Mouse (Mus musculus): ENCODE measurements around the gene Lrrc45. TPM values are rescaled to one million over a fixed set of nuclear protein-coding genes. Genes with fewer than 3 reads are reported as not detected.
"Not testable (repeated sequence)": the region's sequence is repeated elsewhere in the genome, so short reads cannot be mapped to it uniquely, and the experiment has no call there.

Gene Lrrc45
- 52.9 and 66.0 TPM in 2 replicates for polyA plus RNA-seq (2015; fragmentation: Nextera tagmentation; extraction: Ambion mirVana)

DNA sequence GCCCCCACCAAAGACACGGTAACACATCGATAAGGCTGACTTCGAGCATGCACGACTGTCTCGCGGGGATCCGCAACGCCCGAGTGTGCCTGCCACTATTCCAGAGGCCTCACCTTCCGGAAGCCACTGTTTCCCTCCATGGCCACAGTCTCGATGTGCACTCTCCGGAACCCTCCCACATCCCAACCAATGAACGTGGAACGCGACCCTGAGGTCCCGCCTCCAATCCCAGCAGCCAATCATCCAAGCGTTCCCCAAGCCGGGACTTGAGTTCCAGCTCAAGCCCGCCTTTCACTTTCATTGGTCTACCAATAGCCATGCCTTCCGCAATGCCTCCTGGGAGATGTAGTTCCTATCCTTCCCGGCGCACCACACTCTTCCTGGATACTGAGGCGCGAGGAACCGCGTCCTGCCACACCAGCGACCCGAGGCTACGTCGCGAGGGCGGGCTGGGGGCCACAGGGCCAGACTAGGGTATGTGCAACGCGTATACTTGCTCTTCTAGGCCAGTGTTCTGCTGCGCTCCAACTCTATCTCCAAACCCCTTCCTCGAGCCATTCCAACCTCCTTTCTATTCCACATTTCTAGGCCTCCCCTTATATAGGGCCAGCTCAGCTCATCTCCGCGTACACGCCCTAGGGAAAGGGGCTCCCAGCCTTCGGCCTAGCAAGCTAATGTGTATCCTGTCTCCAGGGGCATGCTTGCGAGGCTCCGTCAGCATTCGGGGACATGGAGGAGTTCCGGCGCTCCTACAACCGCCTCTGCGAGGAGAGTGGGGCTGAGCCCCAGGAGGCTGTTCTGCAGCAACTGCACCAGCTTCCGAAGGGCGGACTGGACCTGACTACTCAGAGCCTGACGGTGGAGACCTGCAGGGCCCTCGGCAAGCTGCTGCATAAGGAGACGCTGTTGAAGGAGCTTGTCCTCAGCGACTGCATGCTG lies at the start of gene Lrrc45, which contains the start of gene Cenpx:
Gene Lrrc45, plus strand, starts transcription at position 346 of the 939 bp plus-strand sequence.
Gene Cenpx, minus strand, starts transcription at position 159 of the 939 bp plus-strand sequence.
- Histone ChIP-seq H3K27ac (peak within 1 kb of the TSS; percentile 88), H3K36me3 (peaks cover 59% of the 10 kb centered on the region), H3K27me3 (no peaks in the 10 kb centered on the region), H3K4me2 (peak within 1 kb of the TSS; percentile 100), H3K9ac (peak within 1 kb of the TSS; percentile 75), H3K9me3 (replicated peaks) (no peaks in the 10 kb centered on the region), H3K4me1 (peaks cover 56% of the 10 kb centered on the region), H3K4me3 (replicated peaks) (peak within 1 kb of the TSS; percentile 69)
- WGBS, result 1% methylated on average over 53 of the region's 53 CpGs
- ATAC-seq (replicated peaks; ENCODE audit: low FRiP score), result peak; percentile 94

DNA sequence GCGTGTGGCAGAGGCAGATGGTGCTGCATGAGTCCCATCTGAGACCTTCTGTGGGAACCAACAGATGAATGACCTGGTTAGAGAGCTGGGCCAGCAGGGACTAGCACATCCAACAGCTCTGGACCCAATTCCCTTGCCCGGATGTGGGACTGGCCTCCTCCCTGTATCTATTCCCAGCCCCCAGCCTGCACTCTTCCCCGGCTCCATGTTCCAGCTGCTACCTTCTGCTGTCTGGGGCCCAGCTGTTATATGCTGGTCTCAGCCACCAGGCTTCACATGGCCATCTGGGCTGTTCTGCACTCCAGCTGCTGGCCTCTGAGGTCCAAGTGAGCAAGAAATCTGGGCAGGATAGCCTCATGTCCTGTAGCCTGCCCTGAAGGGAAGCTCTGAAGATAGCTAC lies 48.3 kb upstream of the Lrrc45 start:
- Histone ChIP-seq H3K4me1 (peaks cover 16% of the 10 kb centered on the region), H3K9me3 (replicated peaks) (no peaks in the 10 kb centered on the region), H3K36me3 (no peaks in the 10 kb centered on the region), H3K27me3 (peaks cover 37% of the 10 kb centered on the region), H3K9ac (no peak overlapping the region), H3K4me3 (replicated peaks) (no peak overlapping the region), H3K27ac (no peak overlapping the region), H3K4me2 (no peak overlapping the region)
- WGBS, result 59% methylated on average over 3 of the region's 3 CpGs
- ATAC-seq (replicated peaks; ENCODE audit: low FRiP score), result no peak

DNA sequence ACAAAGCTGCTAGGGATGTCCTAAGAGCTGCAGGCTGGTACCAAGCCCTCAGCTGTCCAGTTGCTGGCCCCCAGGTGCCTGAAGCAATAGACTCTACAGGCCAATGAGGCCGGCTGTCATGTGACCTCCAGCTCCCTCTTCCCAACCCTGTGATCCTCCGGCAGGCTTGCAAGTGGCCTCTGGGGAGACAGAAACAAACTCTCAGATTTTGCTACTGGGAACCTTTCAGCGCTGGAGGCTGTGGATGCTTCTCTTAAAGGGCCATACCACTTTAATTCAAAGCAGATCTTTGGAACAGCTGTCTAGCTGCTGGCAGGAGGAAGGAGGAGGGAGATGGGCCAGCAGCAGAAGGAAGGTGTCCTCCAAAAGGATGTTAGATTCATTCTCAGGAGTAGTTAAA lies 47.1 kb upstream of the Lrrc45 start:
- H3K4me2 ChIP-seq, result no peak overlapping the region
- no peak overlapping the region for H3K4me3 ChIP-seq (replicated peaks)
- ATAC-seq (replicated peaks; ENCODE audit: low FRiP score), result no peak
- no peak overlapping the region for H3K9ac ChIP-seq
- no peaks in the 10 kb centered on the region for H3K36me3 ChIP-seq
- H3K27ac ChIP-seq, result no peak overlapping the region
- H3K27me3 ChIP-seq, result peaks cover 25% of the 10 kb centered on the region
- peaks cover 4% of the 10 kb centered on the region; the same call in 1 of the 2 replicates for H3K4me1 ChIP-seq
- H3K9me3 ChIP-seq (replicated peaks), result no peaks in the 10 kb centered on the region
- 8% methylated on average over 3 of the region's 3 CpGs for WGBS

DNA sequence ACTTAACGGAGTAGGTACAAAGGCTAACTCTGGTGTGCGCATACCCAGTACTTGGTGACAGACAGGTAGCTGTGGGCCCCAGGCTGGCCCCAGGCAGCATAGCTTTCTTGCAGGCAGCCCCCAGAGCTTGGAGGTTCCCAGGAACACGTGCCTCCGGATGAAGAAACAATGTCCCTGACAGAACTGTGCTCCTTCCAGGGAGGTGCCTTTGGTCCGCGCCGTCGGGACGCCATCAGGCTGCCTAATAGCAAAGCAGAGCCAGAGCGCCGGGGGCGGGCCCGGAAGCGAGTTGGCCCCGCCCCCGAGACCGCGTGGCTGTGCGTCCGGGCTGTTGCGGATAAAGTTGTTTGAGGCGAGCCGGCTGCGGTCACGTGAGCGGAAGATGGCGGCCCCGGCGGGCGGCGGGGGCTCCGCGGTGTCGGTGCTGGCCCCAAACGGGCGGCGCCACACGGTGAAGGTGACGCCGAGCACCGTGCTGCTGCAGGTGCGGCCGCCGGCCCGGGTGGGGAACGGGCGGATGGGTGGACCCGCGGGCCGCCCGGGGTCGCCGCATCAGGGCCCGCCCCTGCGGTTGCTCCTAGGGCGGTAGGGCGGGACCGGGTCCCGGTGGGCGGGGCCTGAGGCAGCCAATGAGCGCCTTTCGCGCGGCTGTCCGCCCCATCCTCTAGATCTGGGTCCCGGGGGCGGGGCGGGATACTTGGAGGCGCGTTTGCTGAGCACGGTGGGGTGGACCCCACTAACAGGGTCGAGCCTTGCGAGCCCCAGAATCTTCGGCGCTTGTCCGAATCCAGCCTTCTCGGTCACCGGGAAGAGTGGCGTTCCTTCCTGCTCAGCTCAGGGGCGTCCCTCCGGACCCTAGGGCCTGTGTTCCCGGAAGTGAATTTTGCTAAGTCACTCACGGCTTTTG lies 40.8 kb upstream of the Lrrc45 start, which contains the start of gene Aspscr1:
Gene Aspscr1, plus strand, starts transcription at position 287 of the 907 bp plus-strand sequence.
- Histone ChIP-seq H3K9ac (peak within 1 kb of the TSS; percentile 70), H3K36me3 (peaks cover 23% of the 10 kb centered on the region), H3K4me3 (replicated peaks) (peak within 1 kb of the TSS; percentile 93), H3K4me1 (peaks cover 20% of the 10 kb centered on the region), H3K27ac (peak within 1 kb of the TSS; percentile 93), H3K27me3 (no peaks in the 10 kb centered on the region), H3K9me3 (replicated peaks) (no peaks in the 10 kb centered on the region), H3K4me2 (peak within 1 kb of the TSS; percentile 83)
- under 1% methylated on average over 79 of the region's 83 CpGs for WGBS
- ATAC-seq (replicated peaks; ENCODE audit: low FRiP score), result peak; percentile 98

DNA sequence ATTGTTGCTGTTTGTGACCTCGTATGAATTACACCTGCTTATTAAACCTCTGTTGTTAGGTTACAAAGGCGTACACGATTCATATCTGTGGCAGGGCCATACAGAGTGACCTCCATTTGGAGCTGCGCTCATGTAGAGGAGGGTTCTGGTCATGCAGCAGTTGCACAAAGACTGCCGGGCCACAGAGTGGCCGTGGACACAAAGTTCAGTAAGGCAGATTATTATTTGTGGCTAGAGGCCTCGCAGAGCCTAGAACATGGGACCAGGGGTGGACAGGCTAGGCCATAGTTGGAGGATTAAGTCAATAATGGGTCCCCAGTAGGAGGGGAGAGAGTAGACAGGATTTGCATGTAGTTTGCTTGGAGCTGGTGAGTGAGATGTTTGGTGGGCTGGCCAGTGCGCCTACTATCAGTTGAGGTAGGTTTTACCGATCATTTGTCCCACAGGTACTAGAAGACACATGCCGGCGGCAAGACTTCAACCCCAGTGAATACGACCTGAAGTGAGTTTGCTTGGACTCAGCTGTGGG lies 40.1 kb upstream of the Lrrc45 start:
- ATAC-seq (replicated peaks; ENCODE audit: low FRiP score), result peak; percentile 12
- WGBS, result 38% methylated on average over 12 of the region's 12 CpGs

DNA sequence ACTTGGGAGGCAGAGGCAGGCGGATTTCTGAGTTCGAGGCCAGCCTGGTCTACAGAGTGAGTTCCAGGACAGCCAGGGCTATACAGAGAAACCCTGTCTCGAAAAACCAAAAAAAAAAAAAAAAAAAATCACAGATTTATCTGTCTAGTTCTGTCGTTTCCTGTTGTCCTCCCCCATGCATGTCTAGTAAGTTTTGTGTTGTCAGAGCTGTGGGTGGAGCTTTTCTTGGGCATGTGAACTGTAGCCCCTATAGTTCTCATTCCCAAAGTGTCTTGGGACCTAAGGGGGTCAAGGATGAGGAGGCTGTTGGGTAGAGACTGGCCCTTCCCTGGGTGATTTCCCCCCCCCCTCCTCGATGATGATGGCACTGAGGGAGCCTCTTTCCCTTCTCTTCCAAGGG lies 37.9 kb upstream of the Lrrc45 start:
- not testable (repeated sequence) for H3K9me3 ChIP-seq (replicated peaks); ATAC-seq (replicated peaks; ENCODE audit: low FRiP score); H3K9ac ChIP-seq; H3K4me2 ChIP-seq; H3K27ac ChIP-seq; H3K4me3 ChIP-seq (replicated peaks); H3K27me3 ChIP-seq
- peaks cover 53% of the 10 kb centered on the region for H3K36me3 ChIP-seq
- WGBS, result 79% methylated on average over 5 of the region's 5 CpGs
- peaks cover 20% of the 10 kb centered on the region for H3K4me1 ChIP-seq

More for the DNA sequence above, 40.1 kb upstream of the Lrrc45 start:
- no peaks in the 10 kb centered on the region for H3K27me3 ChIP-seq
- peaks cover 20% of the 10 kb centered on the region for H3K4me1 ChIP-seq
- H3K36me3 ChIP-seq, result peaks cover 30% of the 10 kb centered on the region
- peak overlapping the region; percentile 93 for H3K27ac ChIP-seq
- H3K4me2 ChIP-seq, result peak overlapping the region; percentile 83
- H3K9me3 ChIP-seq (replicated peaks), result no peaks in the 10 kb centered on the region
- H3K9ac ChIP-seq, result peak overlapping the region; percentile 70
- peak overlapping the region; percentile 93 for H3K4me3 ChIP-seq (replicated peaks)

DNA sequence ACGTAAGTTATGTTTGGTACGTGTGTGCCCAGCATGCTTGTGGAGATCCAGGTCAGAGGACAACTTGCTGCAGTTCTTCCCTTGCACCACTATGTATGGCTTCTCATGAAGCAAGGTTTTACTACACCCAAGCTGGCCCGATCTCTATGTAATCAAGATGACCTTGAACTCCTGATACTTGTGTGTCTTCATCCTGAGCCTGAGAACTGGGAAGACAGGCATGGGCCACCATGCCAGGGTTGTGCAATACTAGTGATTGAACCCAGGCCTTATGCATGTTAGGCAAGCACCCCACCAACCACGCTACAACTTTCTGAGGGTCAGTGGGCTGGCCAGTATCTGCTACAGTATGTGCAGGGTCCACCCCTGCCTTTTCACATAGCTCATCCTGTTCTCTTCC lies 36.8 kb upstream of the Lrrc45 start:
- no peak for ATAC-seq (replicated peaks; ENCODE audit: low FRiP score)
- no peak overlapping the region for H3K27ac ChIP-seq
- H3K9me3 ChIP-seq (replicated peaks), result no peaks in the 10 kb centered on the region
- 91% methylated on average over 4 of the region's 4 CpGs for WGBS
- H3K27me3 ChIP-seq, result no peaks in the 10 kb centered on the region
- H3K4me2 ChIP-seq, result no peak overlapping the region
- H3K9ac ChIP-seq, result no peak overlapping the region
- H3K36me3 ChIP-seq, result peaks cover 61% of the 10 kb centered on the region
- peaks cover 20% of the 10 kb centered on the region for H3K4me1 ChIP-seq
- no peak overlapping the region for H3K4me3 ChIP-seq (replicated peaks)

DNA sequence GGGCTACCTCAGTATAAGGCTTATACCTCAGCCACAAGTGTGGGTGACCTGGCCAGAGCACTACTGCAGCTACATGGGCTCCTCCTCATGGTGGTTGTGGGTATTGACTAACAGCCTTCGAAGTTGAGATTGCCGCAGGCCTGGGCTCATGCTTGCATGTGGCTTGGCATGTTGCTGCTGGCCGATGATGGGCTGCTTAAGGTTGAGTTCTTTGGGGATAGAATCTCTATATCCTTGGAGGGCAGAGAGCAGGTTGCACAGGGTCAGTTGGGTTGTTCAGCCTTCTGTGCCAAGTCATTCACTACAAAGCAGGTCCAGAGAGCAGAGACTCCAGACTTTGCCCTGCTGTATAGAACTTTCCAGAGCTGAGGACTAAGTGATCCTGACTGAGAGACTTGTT lies 33.8 kb upstream of the Lrrc45 start:
- peaks cover 82% of the 10 kb centered on the region for H3K36me3 ChIP-seq

DNA sequence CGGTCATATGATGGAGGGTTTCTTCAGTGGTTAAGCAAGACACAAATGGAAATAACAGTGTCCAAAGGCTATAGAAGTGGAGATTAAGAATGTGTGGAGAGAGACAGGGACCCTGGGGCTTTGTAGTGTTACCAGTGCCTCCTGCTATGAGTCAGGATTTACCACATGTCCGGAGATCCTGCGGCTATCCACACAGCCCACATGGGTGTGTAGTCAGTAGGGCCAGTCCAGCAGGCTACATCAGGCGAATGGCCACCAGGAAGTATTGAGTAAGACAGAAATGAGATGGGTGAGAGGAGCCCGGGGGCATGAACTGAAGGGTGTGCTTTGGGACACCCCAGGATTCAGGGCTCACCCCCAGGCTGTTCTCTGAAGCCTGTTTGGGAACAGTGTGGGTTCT lies 31.0 kb upstream of the Lrrc45 start:
- no peak overlapping the region for H3K4me3 ChIP-seq (replicated peaks)
- no peak overlapping the region for H3K4me2 ChIP-seq
- WGBS, result 95% methylated on average over 5 of the region's 5 CpGs
- H3K4me1 ChIP-seq, result no peaks in the 10 kb centered on the region
- no peak overlapping the region for H3K9ac ChIP-seq
- H3K27ac ChIP-seq, result no peak overlapping the region
- H3K36me3 ChIP-seq, result peaks cover 84% of the 10 kb centered on the region
- H3K27me3 ChIP-seq, result no peaks in the 10 kb centered on the region
- ATAC-seq (replicated peaks; ENCODE audit: low FRiP score), result no peak
- no peaks in the 10 kb centered on the region for H3K9me3 ChIP-seq (replicated peaks)

More for the DNA sequence above, 33.8 kb upstream of the Lrrc45 start:
- no peak overlapping the region for H3K4me2 ChIP-seq
- no peak overlapping the region for H3K27ac ChIP-seq
- H3K9me3 ChIP-seq (replicated peaks), result no peaks in the 10 kb centered on the region
- H3K4me3 ChIP-seq (replicated peaks), result no peak overlapping the region
- ATAC-seq (replicated peaks; ENCODE audit: low FRiP score), result no peak
- no peaks in the 10 kb centered on the region for H3K27me3 ChIP-seq
- H3K4me1 ChIP-seq, result 0 out of 2 replicates have a peak, but pooled peaks cover 2% of the 10 kb centered on the region
- no peak overlapping the region for H3K9ac ChIP-seq
- WGBS, result 84% methylated on average over 3 of the region's 3 CpGs

DNA sequence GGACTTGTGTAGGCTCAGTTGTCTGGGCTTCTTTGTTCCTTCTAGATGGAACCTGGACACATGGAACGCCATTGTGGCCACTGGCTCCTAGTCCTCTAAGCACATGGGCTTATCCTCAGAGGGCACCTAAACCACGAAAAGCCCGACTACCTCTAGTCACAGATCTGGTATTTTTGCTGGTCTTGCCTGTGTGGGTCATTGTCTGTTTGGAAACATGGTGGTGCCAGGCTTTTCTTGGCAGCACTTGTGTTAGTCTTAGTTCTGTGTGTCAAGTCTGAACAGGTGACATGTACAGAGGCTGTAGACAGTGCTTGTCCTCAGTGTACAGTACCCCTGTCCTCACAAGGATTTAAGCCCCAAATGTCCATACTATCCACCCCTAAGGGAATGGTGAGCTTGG lies 30.2 kb upstream of the Lrrc45 start:
- H3K4me2 ChIP-seq, result no peak overlapping the region
- no peaks in the 10 kb centered on the region for H3K27me3 ChIP-seq
- peaks cover 82% of the 10 kb centered on the region for H3K36me3 ChIP-seq
- H3K27ac ChIP-seq, result no peak overlapping the region
- H3K9me3 ChIP-seq (replicated peaks), result no peaks in the 10 kb centered on the region
- H3K9ac ChIP-seq, result no peak overlapping the region
- H3K4me3 ChIP-seq (replicated peaks), result no peak overlapping the region
- WGBS, result 88% methylated on average over 3 of the region's 3 CpGs
- H3K4me1 ChIP-seq, result no peaks in the 10 kb centered on the region
- ATAC-seq (replicated peaks; ENCODE audit: low FRiP score), result no peak

DNA sequence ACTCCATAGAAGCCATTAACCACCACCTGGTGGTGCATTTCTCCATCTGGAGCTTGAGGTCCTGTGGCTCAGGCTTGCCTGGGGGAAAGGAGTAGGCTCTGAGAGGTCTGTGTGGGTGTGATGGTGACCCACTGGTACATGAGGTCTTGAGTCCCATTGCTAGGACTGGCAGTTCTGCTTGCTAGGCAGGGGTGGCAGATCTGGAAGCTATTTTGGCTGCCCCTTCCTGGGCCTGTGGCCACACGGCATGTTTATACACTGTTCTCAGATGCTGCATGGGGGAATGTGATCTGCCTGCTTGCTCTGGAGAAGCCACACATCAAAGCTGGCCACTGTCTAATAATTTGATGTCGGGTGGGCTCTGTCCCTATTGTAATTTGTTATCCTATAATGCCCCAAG lies 29.6 kb upstream of the Lrrc45 start:
- H3K4me3 ChIP-seq (replicated peaks), result no peak overlapping the region
- no peak overlapping the region for H3K27ac ChIP-seq
- H3K4me2 ChIP-seq, result no peak overlapping the region
- H3K27me3 ChIP-seq, result no peaks in the 10 kb centered on the region
- H3K4me1 ChIP-seq, result no peaks in the 10 kb centered on the region
- 57% methylated on average over 2 of the region's 2 CpGs for WGBS
- H3K9ac ChIP-seq, result no peak overlapping the region
- H3K36me3 ChIP-seq, result peaks cover 82% of the 10 kb centered on the region
- no peaks in the 10 kb centered on the region for H3K9me3 ChIP-seq (replicated peaks)
- ATAC-seq (replicated peaks; ENCODE audit: low FRiP score), result no peak
